Mouse (Mus musculus) forebrain, embryonic 11.5 days (tissue): ENCODE measurements around the gene Hyal2. TPM values are rescaled to one million over a fixed set of nuclear protein-coding genes. Genes with fewer than 3 reads are reported as not detected.

Source experiments
- ATAC-seq: fragments of 200-750 bp; cut with Nextera tagmentation; replicated peaks from 2 replicates; pipeline ENCODE4 v1.8.0; 2017; ENCODE audit warnings: moderate TSS enrichment; ENCODE audit not compliant: low FRiP score
- DNase-seq: peaks from one replicate; pipeline ENCODE4 v3.0.0-alpha.2; 2017; ENCODE audit warnings: low spot score
- H3K27ac ChIP-seq: fragments of 300-500 bp; sonication (generic); 2 replicates; pipeline ENCODE4 v1.5.1; 2014; ENCODE audit warnings: low read depth, low read length
- H3K27me3 ChIP-seq: fragments of 300-500 bp; sonication (generic); 2 replicates; pipeline ENCODE4 v1.6.1; 2014; ENCODE audit warnings: mild to moderate bottlenecking, low read length, mixed read lengths; ENCODE audit not compliant: control insufficient read depth, insufficient read depth
- H3K36me3 ChIP-seq: fragments of 300-500 bp; sonication (generic); 2 replicates; pipeline ENCODE4 v1.6.1; 2014; ENCODE audit warnings: mild to moderate bottlenecking, low read length, moderate library complexity, mixed read lengths; ENCODE audit not compliant: control insufficient read depth, insufficient read depth
- H3K4me1 ChIP-seq: fragments of 300-500 bp; sonication (generic); replicated peaks from 2 replicates; pipeline ENCODE4 v1.6.1; 2014; ENCODE audit warnings: low read length, mixed read lengths; ENCODE audit not compliant: control insufficient read depth, insufficient read depth
- H3K4me2 ChIP-seq: fragments of 300-500 bp; sonication (generic); 2 replicates; pipeline ENCODE4 v1.6.1; 2014; ENCODE audit warnings: low read depth, mild to moderate bottlenecking, low read length, moderate library complexity, mixed read lengths; ENCODE audit not compliant: severe bottlenecking
- H3K4me3 ChIP-seq: fragments of 300-500 bp; sonication (generic); 2 replicates; pipeline ENCODE4 v1.5.1; 2014; ENCODE audit warnings: low read depth, low read length
- H3K9ac ChIP-seq: fragments of 300-500 bp; sonication (generic); 2 replicates; pipeline ENCODE4 v1.6.1; 2014; ENCODE audit warnings: low read length
- H3K9me3 ChIP-seq: fragments of 300-500 bp; sonication (generic); 2 replicates; pipeline ENCODE4 v1.6.1; 2016; ENCODE audit warnings: low read length, mixed read lengths; ENCODE audit not compliant: control insufficient read depth
- whole genome bisulfite sequencing: fragments of 180-500 bp; shearing (Covaris S2); extraction: QIAGEN DNeasy Blood & Tissue Kit; methylation state at CpG from one replicate; pipeline ENCODE4 v1.1.7; 2014; 5-methylcytosine and 5-hydroxymethylcytosine counted together
- polyA plus RNA-seq: library from polyadenylated mRNA; unstranded; fragments of >200 nt; fragmentation: Nextera tagmentation; extraction: Ambion mirVana; gene quantifications from 2 replicates; pipeline ENCODE4 v1.2.1, GENCODE M21; 2014

The Hyal2 gene
- polyA plus RNA-seq, 1 experiment from 2014 or later = 129 TPM

GRCm38 (mm10) chr9:107605041-107605661 lies 37.4 kb downstream of the Hyal2 start:
- ATAC-seq (no peak), DNase-seq (no peak)
- Histone ChIP-seq H3K27me3 (no peaks in the 10 kb centered on the region), H3K9me3 (no peaks in the 10 kb centered on the region), H3K4me2 (no peak overlapping the region), H3K4me3 (no peak overlapping the region), H3K27ac (no peak overlapping the region), H3K36me3 (no peaks in the 10 kb centered on the region), H3K4me1 (peaks cover 39% of the 10 kb centered on the region), H3K9ac (peak overlapping the region; percentile 45)
- 38% methylated on average over 23 of the region's 23 CpGs for WGBS

GRCm38 (mm10) chr9:107606591-107606990 lies 38.8 kb downstream of the Hyal2 start:
- Histone ChIP-seq H3K9ac (peak overlapping the region; percentile 27), H3K4me1 (peaks cover 43% of the 10 kb centered on the region), H3K27me3 (no peaks in the 10 kb centered on the region), H3K36me3 (no peaks in the 10 kb centered on the region), H3K27ac (no peak overlapping the region), H3K4me3 (no peak overlapping the region), H3K4me2 (no peak overlapping the region), H3K9me3 (no peaks in the 10 kb centered on the region)
- no peak for ATAC-seq
- DNase-seq = no peak
- WGBS = 17% methylated on average over 9 of the region's 9 CpGs

GRCm38 (mm10) chr9:107607036-107607435 lies 39.3 kb downstream of the Hyal2 start:
- ATAC-seq (no peak), DNase-seq (no peak)
- 67% methylated on average over 2 of the region's 2 CpGs for WGBS
- H3K4me3 ChIP-seq = no peak overlapping the region
- no peaks in the 10 kb centered on the region for H3K27me3 ChIP-seq
- peaks cover 48% of the 10 kb centered on the region for H3K4me1 ChIP-seq
- H3K4me2 ChIP-seq = no peak overlapping the region
- no peak overlapping the region for H3K27ac ChIP-seq
- no peaks in the 10 kb centered on the region for H3K9me3 ChIP-seq
- no peaks in the 10 kb centered on the region for H3K36me3 ChIP-seq
- peak overlapping the region; percentile 27 for H3K9ac ChIP-seq

- peaks cover 46% of the 10 kb centered on the region for H3K4me1 ChIP-seq
- H3K4me3 ChIP-seq = no peak overlapping the region
- ATAC-seq = no peak
- H3K27ac ChIP-seq = no peak overlapping the region
- H3K9me3 ChIP-seq = no peaks in the 10 kb centered on the region
- H3K4me2 ChIP-seq = no peak overlapping the region
- WGBS = 69% methylated on average over 8 of the region's 9 CpGs
- no peak for DNase-seq
- H3K9ac ChIP-seq = no peak overlapping the region
- H3K36me3 ChIP-seq = no peaks in the 10 kb centered on the region
- no peaks in the 10 kb centered on the region for H3K27me3 ChIP-seq
These were observed 40.0 kb downstream of the Hyal2 start for GRCm38 (mm10) chr9:107607653-107608245.

GRCm38 (mm10) chr9:107608741-107609432 lies 41.1 kb downstream of the Hyal2 start, which contains the start of gene Sema3b:
Sema3b (minus strand) TSS chr9:107609229.
- H3K4me2 ChIP-seq = no peak within 1 kb of the TSS
- WGBS = 43% methylated on average over 10 of the region's 12 CpGs
- no peaks in the 10 kb centered on the region for H3K27me3 ChIP-seq
- no peaks in the 10 kb centered on the region for H3K9me3 ChIP-seq
- ATAC-seq (no peak), DNase-seq (no peak)
- H3K9ac ChIP-seq = peak within 1 kb of the TSS; percentile 31
- H3K36me3 ChIP-seq = no peaks in the 10 kb centered on the region
- no peak within 1 kb of the TSS for H3K4me3 ChIP-seq
- peaks cover 53% of the 10 kb centered on the region for H3K4me1 ChIP-seq
- H3K27ac ChIP-seq = 0 out of 2 replicates have a peak within 1 kb of the TSS, but pooled peaks have one; percentile 19

GRCm38 (mm10) chr9:107609433-107609830 lies 41.7 kb downstream of the Hyal2 start:
- H3K36me3 ChIP-seq = peaks cover 3% of the 10 kb centered on the region; the same call in 1 of the 2 replicates
- no peaks in the 10 kb centered on the region for H3K27me3 ChIP-seq
- no peak for DNase-seq
- WGBS = 74% methylated on average over 4 of the region's 4 CpGs
- H3K9ac ChIP-seq = peak overlapping the region; percentile 31
- H3K27ac ChIP-seq = 0 out of 2 replicates have a peak overlapping the region, but pooled peaks have one; percentile 19
- peaks cover 52% of the 10 kb centered on the region for H3K4me1 ChIP-seq
- no peak overlapping the region for H3K4me3 ChIP-seq
- no peak overlapping the region for H3K4me2 ChIP-seq
- no peak for ATAC-seq
- no peaks in the 10 kb centered on the region for H3K9me3 ChIP-seq

- DNase-seq = no peak
- no peak for ATAC-seq
- H3K4me3 ChIP-seq = peak overlapping the region; percentile 28; the same call in 1 of the 2 replicates
- H3K27ac ChIP-seq = peak overlapping the region; percentile 95
- no peaks in the 10 kb centered on the region for H3K27me3 ChIP-seq
- 77% methylated on average over 6 of the region's 6 CpGs for WGBS
- H3K9me3 ChIP-seq = no peaks in the 10 kb centered on the region
- H3K4me1 ChIP-seq = peaks cover 41% of the 10 kb centered on the region
- H3K4me2 ChIP-seq = peak overlapping the region; percentile 58
- peaks cover 15% of the 10 kb centered on the region for H3K36me3 ChIP-seq
- H3K9ac ChIP-seq = peak overlapping the region; percentile 72
These were observed 43.9 kb downstream of the Hyal2 start for GRCm38 (mm10) chr9:107611456-107612190.

GRCm38 (mm10) chr9:107612191-107612944 lies 44.6 kb downstream of the Hyal2 start:
- peak overlapping the region; percentile 72 for H3K9ac ChIP-seq
- H3K27ac ChIP-seq = peak overlapping the region; percentile 95
- peak overlapping the region; percentile 28 for H3K4me3 ChIP-seq
- 2% methylated on average over 40 of the region's 48 CpGs for WGBS
- peak overlapping the region; percentile 58 for H3K4me2 ChIP-seq
- no peaks in the 10 kb centered on the region for H3K27me3 ChIP-seq
- peak; percentile 95 for ATAC-seq
- no peaks in the 10 kb centered on the region for H3K9me3 ChIP-seq
- H3K36me3 ChIP-seq = peaks cover 15% of the 10 kb centered on the region
- H3K4me1 ChIP-seq = peaks cover 35% of the 10 kb centered on the region
- DNase-seq = peak; percentile 100
